In the genomic region with DNA sequence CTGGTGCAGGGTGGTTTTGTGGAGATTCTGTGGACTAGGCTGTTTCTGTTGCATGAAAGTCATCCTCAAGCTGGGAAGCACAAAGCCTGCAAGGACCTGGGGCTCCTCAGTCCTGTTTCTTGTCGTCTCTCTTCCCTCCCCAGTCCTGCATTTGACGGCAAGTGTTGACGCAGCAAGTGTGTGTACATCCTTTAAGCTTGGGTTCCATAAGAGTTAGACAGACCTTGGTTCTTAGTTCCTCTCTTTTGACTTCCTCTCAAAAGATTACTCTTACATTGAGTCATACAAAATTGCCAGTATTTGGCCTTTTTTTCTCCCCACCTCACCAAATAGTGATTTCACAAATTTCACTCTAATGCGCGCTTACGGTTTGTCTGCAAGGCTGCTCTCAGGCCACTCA, we compare ENCODE assay signal across 18 mouse cellular contexts. TPM values are rescaled to one million over a fixed set of nuclear protein-coding genes. Genes with fewer than 3 reads are reported as not detected.
DNase-seq lines count a peak whose midpoint lies in the region; ATAC-seq and TF ChIP-seq lines count a peak whose summit lies in the region.
"Had no signal": no experiment of that assay in that cellular context is flagged by ENCODE, and none has a peak within 500 bp of the region (broad histone marks: within the 10 kb centered on the region; RNA-seq: fewer than 3 reads in every experiment).

No protein-coding gene starts in this region.

- no peak overlapping the region for H3K4me3 ChIP-seq in bone marrow macrophage, adult 2 months (ENCODE audit: insufficient read depth, low read length)
- no peak overlapping the region for H3K4me3 ChIP-seq in macrophage (ENCODE audit: inconsistent target)
- H3K4me3 ChIP-seq in midbrain, embryonic 14.5 days (replicated peaks; ENCODE audit: low read depth, low read length), result no peak overlapping the region
- H3K4me3 ChIP-seq: embryonic facial prominence, embryonic 12.5 days; embryonic facial prominence, embryonic 15.5 days; heart, adult 2 months; heart, embryonic 10.5 days; heart, embryonic 13.5 days had no signal

- no peaks in the 10 kb centered on the region for H3K27me3 ChIP-seq in midbrain, embryonic 14.5 days (ENCODE audit: control insufficient read depth, insufficient read depth, low read length)
- H3K27me3 ChIP-seq: embryonic facial prominence, embryonic 12.5 days; embryonic facial prominence, embryonic 15.5 days; heart, embryonic 13.5 days had no signal

- peaks cover 19% of the 10 kb centered on the region for H3K4me1 ChIP-seq in bone marrow macrophage, adult 2 months (ENCODE audit: control insufficient read depth, insufficient read depth, low read length)
- H3K4me1 ChIP-seq in midbrain, embryonic 14.5 days (ENCODE audit: control insufficient read depth, insufficient read depth, low read length), result no peaks in the 10 kb centered on the region
- H3K4me1 ChIP-seq: embryonic facial prominence, embryonic 12.5 days; embryonic facial prominence, embryonic 15.5 days had no signal

- no peak overlapping the region for H3K9ac ChIP-seq in midbrain, embryonic 14.5 days (replicated peaks; ENCODE audit: low read length)
- H3K9ac ChIP-seq: embryonic facial prominence, embryonic 12.5 days; embryonic facial prominence, embryonic 15.5 days; heart, embryonic 13.5 days; hindbrain, embryonic 14.5 days had no signal

- no peak overlapping the region for H3K4me2 ChIP-seq in midbrain, embryonic 14.5 days (ENCODE audit: low read length)
- H3K4me2 ChIP-seq: embryonic facial prominence, embryonic 12.5 days; embryonic facial prominence, embryonic 15.5 days; heart, embryonic 13.5 days; hindbrain, embryonic 14.5 days had no signal

- H3K9me3 ChIP-seq in midbrain, embryonic 14.5 days (ENCODE audit: control insufficient read depth, low read length), result 0 out of 2 replicates have a peak, but pooled peaks cover 3% of the 10 kb centered on the region
- H3K9me3 ChIP-seq: embryonic facial prominence, embryonic 12.5 days; embryonic facial prominence, embryonic 15.5 days; heart, embryonic 10.5 days; heart, embryonic 13.5 days had no signal

- 46% methylated on average over 6 of the region's 6 CpGs for WGBS in macrophage (ENCODE audit: missing documents)
- 93% methylated on average over 6 of the region's 6 CpGs for WGBS in midbrain, embryonic 14.5 days

- TF ChIP-seq POLR2A in bone marrow macrophage, adult 2 months (IDR thresholded peaks at IDR 0.05; ENCODE audit: borderline replicate concordance, low read depth, low read length), result no peak

- no peak for TF ChIP-seq CTCF in bone marrow macrophage, adult 2 months (IDR thresholded peaks at IDR 0.05; ENCODE audit: low read depth, low read length)

- H3K27ac ChIP-seq in bone marrow macrophage, adult 2 months (ENCODE audit: insufficient read depth, low read depth, low read length), result peak overlapping the region; percentile 30
- peak overlapping the region; percentile 46 for H3K27ac ChIP-seq in macrophage
- no peak overlapping the region for H3K27ac ChIP-seq in midbrain, embryonic 14.5 days (replicated peaks; ENCODE audit: low read depth, low read length)
- H3K27ac ChIP-seq: embryonic facial prominence, embryonic 12.5 days; embryonic facial prominence, embryonic 15.5 days; heart, adult 2 months; heart, embryonic 10.5 days; heart, embryonic 13.5 days; hindbrain, embryonic 14.5 days; hindbrain, postnatal 0 days had no signal

- DNase-seq in 416B (ENCODE audit: low read depth), result peak; percentile 6
- DNase-seq in ovary, postnatal 10 days (ENCODE audit: low spot score), result no peak
- no peak for DNase-seq in layer of hippocampus, postnatal 14 days (ENCODE audit: low spot score in 2 of 2)
- DNase-seq in midbrain, embryonic 14.5 days, result no peak
- DNase-seq: adrenal gland, adult 8-10 months; cerebellum, adult 18-20 months; gastrocnemius, postnatal 25 days had no signal

- no peaks in the 10 kb centered on the region for H3K36me3 ChIP-seq in macrophage (ENCODE audit: inconsistent target)
- H3K36me3 ChIP-seq in midbrain, embryonic 14.5 days (ENCODE audit: control insufficient read depth, insufficient read depth, low read length), result no peaks in the 10 kb centered on the region

- H3K79me2 ChIP-seq in macrophage (ENCODE audit: inconsistent target), result no peaks in the 10 kb centered on the region

- no peak for ATAC-seq in midbrain, embryonic 14.5 days (ENCODE audit: low FRiP score, low TSS enrichment)
- ATAC-seq: activated CD4-positive, CD25-positive, alpha-beta regulatory T cell, adult 4 months; forebrain, embryonic 14.5 days; hindbrain, postnatal 0 days had no signal

RNA-seq across cellular contexts. Expression of a gene that starts 26.3 kb away (rescaled TPM):
- polyA plus RNA-seq in bone marrow macrophage, adult 2 months (2012; ENCODE audit: insufficient read depth, insufficient read length, missing spikeins), result 1.0 and 1.5 TPM in 2 replicates
- total RNA-seq in macrophage (2018; cell fraction: chromatin; rRNA removed), result 10 to 100 TPM in 1 of 26 experiments, 1 to 10 TPM in 2, under 1 TPM in 20, not detected in 3; 0.22 to 17.6 (median 0.67) TPM
- under 1 TPM; 0.06 to 0.48 (median 0.18) TPM for total RNA-seq in macrophage (2018; cell fraction: cytosol; rRNA removed)
- total RNA-seq in macrophage (2018; cell fraction: nucleus; rRNA removed), result 1 to 10 TPM in 5 of 26 experiments, under 1 TPM in 19, not detected in 2; 0.16 to 9.3 (median 0.48) TPM
- polyA plus RNA-seq in macrophage (2018), result 0.21 to 3.1 TPM (median 0.24 TPM) in 3 replicates
- total RNA-seq in layer of hippocampus, postnatal 14 days (2021), result 10 to 100 TPM in 1 of 2 experiments, 1 to 10 TPM in 1; 8.6 to 17.2 TPM
- 8.5 and 48.3 TPM in 2 replicates for polyA plus RNA-seq in midbrain, embryonic 14.5 days (2014; fragmentation: Nextera tagmentation; extraction: Ambion mirVana)

RNA-seq across cellular contexts. Expression of a gene that starts 46.3 kb away (rescaled TPM):
- polyA plus RNA-seq in bone marrow macrophage, adult 2 months (2012; ENCODE audit: insufficient read depth, insufficient read length, missing spikeins), result 100.0 and 110 TPM in 2 replicates
- 10 to 100 TPM in 22 of 26 experiments, 1 to 10 TPM in 4; 3.9 to 64.4 (median 25.3) TPM for total RNA-seq in macrophage (2018; cell fraction: chromatin; rRNA removed)
- 100 to 1,000 TPM; 100 to 160 (median 134) TPM for total RNA-seq in macrophage (2018; cell fraction: cytosol; rRNA removed)
- 10 to 100 TPM in 25 of 26 experiments, 1 to 10 TPM in 1; 8.8 to 74.5 (median 35.5) TPM for total RNA-seq in macrophage (2018; cell fraction: nucleus; rRNA removed)
- polyA plus RNA-seq in macrophage (2018), result 112 to 202 TPM (median 136 TPM) in 3 replicates
- total RNA-seq in layer of hippocampus, postnatal 14 days (2021), result 10 to 100 TPM; 55.6 to 59.1 TPM
- 178 and 196 TPM in 2 replicates for polyA plus RNA-seq in midbrain, embryonic 14.5 days (2014; fragmentation: Nextera tagmentation; extraction: Ambion mirVana)
